Mouse (Mus musculus) embryonic facial prominence, embryonic 15.5 days (tissue): ENCODE results near the gene Olfr616. TPM values are rescaled to one million over a fixed set of nuclear protein-coding genes. Genes with fewer than 3 reads are reported as not detected.
"Not testable (repeated sequence)": the region's sequence is repeated elsewhere in the genome, so short reads cannot be mapped to it uniquely, and the experiment has no call there.

Source experiments
- ATAC-seq: fragments of 200-750 bp; cut with Nextera tagmentation; 2 replicates; pipeline ENCODE4 v1.8.0; 2017; ENCODE audit warnings: low read depth, moderate TSS enrichment; ENCODE audit not compliant: insufficient number of reproducible peaks, low FRiP score, low TSS enrichment
- H3K27ac ChIP-seq: fragments of 300-500 bp; sonication (generic); replicated peaks from 2 replicates; pipeline ENCODE4 v1.5.1; 2015; ENCODE audit warnings: mild to moderate bottlenecking, inconsistent platforms
- H3K27me3 ChIP-seq: fragments of 300-500 bp; sonication (generic); 2 replicates; pipeline ENCODE4 v1.6.1; 2015; ENCODE audit warnings: inconsistent platforms
- H3K36me3 ChIP-seq: fragments of 300-500 bp; sonication (generic); 2 replicates; pipeline ENCODE4 v1.6.1; 2015; ENCODE audit warnings: mild to moderate bottlenecking, inconsistent platforms
- H3K4me1 ChIP-seq: fragments of 300-500 bp; sonication (generic); 2 replicates; pipeline ENCODE4 v1.6.1; 2015; ENCODE audit warnings: inconsistent platforms
- H3K4me2 ChIP-seq: fragments of 300-500 bp; sonication (generic); replicated peaks from 2 replicates; pipeline ENCODE4 v1.6.1; 2015; ENCODE audit warnings: mild to moderate bottlenecking, inconsistent platforms
- H3K4me3 ChIP-seq: fragments of 300-500 bp; sonication (generic); replicated peaks from 2 replicates; pipeline ENCODE4 v1.5.1; 2015; ENCODE audit warnings: mild to moderate bottlenecking, inconsistent platforms
- H3K9ac ChIP-seq: fragments of 300-500 bp; sonication (generic); 2 replicates; pipeline ENCODE4 v1.6.1; 2015; ENCODE audit warnings: inconsistent platforms
- H3K9me3 ChIP-seq: fragments of 300-500 bp; sonication (generic); replicated peaks from 2 replicates; pipeline ENCODE4 v1.6.1; 2016; ENCODE audit warnings: inconsistent platforms
- WGBS: fragments of 180-500 bp; shearing (Covaris S2); methylation state at CpG from one replicate; pipeline ENCODE4 v1.1.7; 2015; 5-methylcytosine and 5-hydroxymethylcytosine counted together
- polyA plus RNA-seq: library from polyadenylated mRNA; unstranded; fragments of >200 nt; fragmentation: Nextera tagmentation; extraction: Ambion mirVana; gene quantifications from 2 replicates; pipeline ENCODE4 v1.2.1, GENCODE M21; 2015

Olfr616 gene
- 0.11 TPM in 2 replicates for polyA plus RNA-seq

- no peaks in the 10 kb centered on the region for H3K4me1 ChIP-seq
- no peak for ATAC-seq
- WGBS = 76% methylated on average over 3 of the region's 3 CpGs
These were observed at the start of gene Olfr616 for GRCm38 (mm10) chr7:103569043-103569442. Olfr616 (minus strand) TSS chr7:103569143.

GRCm38 (mm10) chr7:103612434-103612833, 43.5 kb upstream of the Olfr616 start, which contains the start of gene Olfr620:
Olfr620 (minus strand) TSS chr7:103612534.
- no peak within 1 kb of the TSS for H3K4me3 ChIP-seq
- no peaks in the 10 kb centered on the region for H3K36me3 ChIP-seq
- no peaks in the 10 kb centered on the region for H3K4me1 ChIP-seq
- 71% methylated on average over 2 of the region's 2 CpGs for WGBS
- H3K4me2 ChIP-seq = no peak within 1 kb of the TSS
- no peak for ATAC-seq
- no peaks in the 10 kb centered on the region for H3K27me3 ChIP-seq
- H3K9me3 ChIP-seq = no peaks in the 10 kb centered on the region
- no peak within 1 kb of the TSS for H3K27ac ChIP-seq
- H3K9ac ChIP-seq = no peak within 1 kb of the TSS

More at GRCm38 (mm10) chr7:103569043-103569442, at the start of gene Olfr616:
- no peak within 1 kb of the TSS for H3K27ac ChIP-seq
- H3K9ac ChIP-seq = no peak within 1 kb of the TSS
- no peaks in the 10 kb centered on the region for H3K36me3 ChIP-seq
- no peaks in the 10 kb centered on the region for H3K9me3 ChIP-seq
- no peak within 1 kb of the TSS for H3K4me3 ChIP-seq
- H3K4me2 ChIP-seq = no peak within 1 kb of the TSS
- H3K27me3 ChIP-seq = no peaks in the 10 kb centered on the region

- H3K27me3 ChIP-seq = no peaks in the 10 kb centered on the region
- no peaks in the 10 kb centered on the region for H3K36me3 ChIP-seq
- ATAC-seq = no peak
- no peak overlapping the region for H3K4me2 ChIP-seq
- no peaks in the 10 kb centered on the region for H3K4me1 ChIP-seq
- no peak overlapping the region for H3K9ac ChIP-seq
- H3K9me3 ChIP-seq = no peaks in the 10 kb centered on the region
- WGBS = 74% methylated on average over 2 of the region's 2 CpGs
- no peak overlapping the region for H3K4me3 ChIP-seq
- no peak overlapping the region for H3K27ac ChIP-seq
These were observed 38.5 kb upstream of the Olfr616 start for GRCm38 (mm10) chr7:103607425-103607824.

- Histone ChIP-seq H3K4me2 (no peak within 1 kb of the TSS), H3K27ac (no peak within 1 kb of the TSS), H3K4me3 (no peak within 1 kb of the TSS), H3K9me3 (no peaks in the 10 kb centered on the region), H3K36me3 (no peaks in the 10 kb centered on the region), H3K9ac (no peak within 1 kb of the TSS), H3K4me1 (no peaks in the 10 kb centered on the region), H3K27me3 (no peaks in the 10 kb centered on the region)
- ATAC-seq = no peak
These were observed 31.3 kb upstream of the Olfr616 start, which contains the start of gene Olfr619 for GRCm38 (mm10) chr7:103600275-103600674. Olfr619 (plus strand) TSS chr7:103600575.

- Histone ChIP-seq H3K4me3 (no peak within 1 kb of the TSS), H3K36me3 (no peaks in the 10 kb centered on the region), H3K9me3 (no peaks in the 10 kb centered on the region), H3K9ac (no peak within 1 kb of the TSS), H3K27ac (no peak within 1 kb of the TSS), H3K4me2 (no peak within 1 kb of the TSS), H3K27me3 (no peaks in the 10 kb centered on the region), H3K4me1 (no peaks in the 10 kb centered on the region)
- WGBS = 52% methylated on average over 2 of the region's 2 CpGs
- no peak for ATAC-seq
These were observed 20.9 kb upstream of the Olfr616 start, which contains the start of gene Olfr618 for GRCm38 (mm10) chr7:103589803-103590202. Olfr618 (plus strand) TSS chr7:103590103.

GRCm38 (mm10) chr7:103572761-103573160, 3.8 kb upstream of the Olfr616 start, which contains the start of gene Olfr617:
Olfr617 (plus strand) TSS chr7:103573061.
- 82% methylated on average over 1 of the region's 1 CpGs for WGBS
- H3K9ac ChIP-seq = no peak within 1 kb of the TSS
- no peaks in the 10 kb centered on the region for H3K36me3 ChIP-seq
- no peaks in the 10 kb centered on the region for H3K27me3 ChIP-seq
- H3K27ac ChIP-seq = no peak within 1 kb of the TSS
- no peak within 1 kb of the TSS for H3K4me3 ChIP-seq
- no peaks in the 10 kb centered on the region for H3K9me3 ChIP-seq
- H3K4me1 ChIP-seq = no peaks in the 10 kb centered on the region
- no peak within 1 kb of the TSS for H3K4me2 ChIP-seq
- ATAC-seq = no peak

- no peaks in the 10 kb centered on the region for H3K4me1 ChIP-seq
- no peaks in the 10 kb centered on the region for H3K36me3 ChIP-seq
- H3K4me2 ChIP-seq = no peak within 1 kb of the TSS
- H3K27me3 ChIP-seq = no peaks in the 10 kb centered on the region
- ATAC-seq = no peak
- no peak within 1 kb of the TSS for H3K4me3 ChIP-seq
- H3K9ac ChIP-seq = no peak within 1 kb of the TSS
- 75% methylated on average over 2 of the region's 2 CpGs for WGBS
- H3K27ac ChIP-seq = no peak within 1 kb of the TSS
- H3K9me3 ChIP-seq = no peaks in the 10 kb centered on the region
These were observed 13.2 kb downstream of the Olfr616 start, which contains the start of gene Olfr615 for GRCm38 (mm10) chr7:103555779-103556178. Olfr615 (plus strand) TSS chr7:103556079.

- no peak for ATAC-seq
- Histone ChIP-seq H3K36me3 (no peaks in the 10 kb centered on the region), H3K4me1 (no peaks in the 10 kb centered on the region), H3K4me2 (no peak within 1 kb of the TSS), H3K4me3 (no peak within 1 kb of the TSS), H3K9me3 (no peaks in the 10 kb centered on the region), H3K9ac (no peak within 1 kb of the TSS), H3K27ac (no peak within 1 kb of the TSS), H3K27me3 (no peaks in the 10 kb centered on the region)
- WGBS = 80% methylated on average over 2 of the region's 2 CpGs
These were observed 21.2 kb downstream of the Olfr616 start, which contains the start of gene Olfr613 for GRCm38 (mm10) chr7:103547774-103548173. Olfr613 (plus strand) TSS chr7:103548074.

- not testable (repeated sequence) for H3K27ac ChIP-seq, ATAC-seq, H3K27me3 ChIP-seq, H3K9ac ChIP-seq, H3K4me2 ChIP-seq, H3K36me3 ChIP-seq, H3K4me1 ChIP-seq, H3K9me3 ChIP-seq, H3K4me3 ChIP-seq
- WGBS = 76% methylated on average over 2 of the region's 2 CpGs
These were observed 26.3 kb downstream of the Olfr616 start, which contains the start of gene Olfr612 for GRCm38 (mm10) chr7:103542617-103543016. Olfr612 (minus strand) TSS chr7:103542717.

GRCm38 (mm10) chr7:103520746-103521145, 48.2 kb downstream of the Olfr616 start, which contains the start of gene Olfr611:
Olfr611 (minus strand) TSS chr7:103520846.
- not testable (repeated sequence) for H3K4me3 ChIP-seq, H3K4me2 ChIP-seq, H3K27me3 ChIP-seq, H3K4me1 ChIP-seq, H3K9ac ChIP-seq, H3K27ac ChIP-seq, ATAC-seq, H3K36me3 ChIP-seq, H3K9me3 ChIP-seq
- WGBS = 78% methylated on average over 1 of the region's 1 CpGs
